Mouse (Mus musculus) neutrophil, adult 59 days (primary cell): Measurements from ENCODE around the gene Paqr7. TPM values are rescaled to one million over a fixed set of nuclear protein-coding genes. Genes with fewer than 3 reads are reported as not detected.

Experiments
- total RNA-seq, 2 experiments: library from RNA; stranded (reverse); gene quantifications; 1 replicate in 1 of 2; 2 replicates in 1 of 2; pipeline ENCODE4 v1.2.4; 2023

The Paqr7 gene
- 10 to 100 TPM; 31.3 to 32.0 TPM for total RNA-seq

DNA sequence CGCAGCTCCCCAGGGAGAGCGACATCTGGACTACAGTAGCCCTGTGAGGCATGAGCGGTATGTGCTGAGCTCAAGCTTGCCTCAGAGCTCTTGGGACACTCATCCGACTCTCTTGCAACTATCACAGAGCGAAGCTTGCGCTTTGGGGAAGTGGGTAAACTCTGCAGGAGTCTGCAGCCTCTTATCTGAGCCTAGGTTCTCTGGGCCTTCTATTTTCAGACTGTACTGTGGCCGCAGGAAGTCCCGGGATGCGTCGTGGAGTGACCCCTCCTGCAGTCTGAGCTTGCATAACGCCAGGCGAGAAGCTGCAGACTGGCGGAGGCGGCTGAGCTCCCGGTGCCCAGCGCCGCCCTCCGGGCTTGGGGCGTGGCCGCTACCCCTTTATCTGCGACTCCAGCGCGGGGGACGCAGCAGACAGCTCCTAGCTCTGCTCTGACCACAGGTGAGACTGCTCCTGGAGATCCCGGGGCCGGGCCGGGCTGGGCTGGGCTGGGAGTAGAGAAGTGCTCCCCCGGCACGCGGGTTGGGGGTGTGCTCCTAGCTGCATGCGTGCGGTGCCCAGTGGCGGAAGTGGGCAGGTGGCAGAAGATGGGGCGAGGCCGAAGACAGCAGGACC, at the start of gene Paqr7:
Gene Paqr7, plus strand, starts transcription at position 103 of the 616 bp plus-strand sequence.

DNA sequence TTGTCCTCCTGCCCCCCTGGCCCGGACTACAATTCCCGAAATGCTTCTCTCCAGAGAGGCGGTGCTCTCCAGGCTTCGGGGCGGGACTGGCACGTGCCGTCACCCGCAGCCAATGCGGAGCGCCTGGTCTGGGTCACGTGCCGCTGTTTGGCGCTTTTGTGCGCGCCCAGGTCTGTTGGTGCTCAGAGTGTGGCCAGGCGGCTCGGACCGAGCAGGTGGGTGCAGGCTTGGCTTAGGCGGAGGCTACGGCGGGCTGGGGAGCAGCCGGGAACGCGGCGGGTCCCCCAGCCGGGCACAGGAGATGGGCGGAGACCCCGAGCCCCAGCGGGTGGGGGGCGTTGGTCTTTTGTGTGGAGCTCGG, 28.3 kb upstream of the Paqr7 start, which contains the start of gene Stmn1:
Gene Stmn1, plus strand, starts transcription at position 106 of the 361 bp plus-strand sequence.

DNA sequence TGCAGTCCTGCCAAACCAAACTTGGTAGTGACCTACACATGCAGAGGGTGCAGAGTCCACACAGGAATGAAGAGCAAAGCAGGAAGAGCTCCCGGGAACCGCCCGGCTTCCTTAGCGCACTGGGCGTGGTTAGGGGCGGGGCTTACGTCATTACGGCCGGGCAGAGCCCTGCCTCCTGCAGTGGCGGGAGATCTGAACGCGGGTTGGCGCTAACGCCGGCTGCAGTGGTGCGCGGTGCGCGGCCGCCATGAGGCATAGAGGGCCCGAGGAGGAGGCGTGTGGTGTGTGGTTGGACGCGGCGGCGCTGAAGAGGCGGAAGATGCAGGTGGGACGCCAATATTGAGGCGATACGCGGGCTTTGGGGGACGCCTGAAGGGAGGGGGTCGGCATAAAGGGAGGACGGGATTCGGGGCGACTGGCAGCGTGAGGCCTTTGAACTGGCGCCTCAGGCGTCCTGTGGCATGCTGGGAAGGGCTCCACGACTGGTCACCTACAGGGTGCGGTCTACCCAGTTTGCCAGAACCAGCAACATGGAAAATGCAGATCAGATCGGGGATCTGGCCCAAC, 14.4 kb downstream of the Paqr7 start, which contains the start of gene Aunip:
Gene Aunip, plus strand, starts transcription at position 155 of the 567 bp plus-strand sequence.

DNA sequence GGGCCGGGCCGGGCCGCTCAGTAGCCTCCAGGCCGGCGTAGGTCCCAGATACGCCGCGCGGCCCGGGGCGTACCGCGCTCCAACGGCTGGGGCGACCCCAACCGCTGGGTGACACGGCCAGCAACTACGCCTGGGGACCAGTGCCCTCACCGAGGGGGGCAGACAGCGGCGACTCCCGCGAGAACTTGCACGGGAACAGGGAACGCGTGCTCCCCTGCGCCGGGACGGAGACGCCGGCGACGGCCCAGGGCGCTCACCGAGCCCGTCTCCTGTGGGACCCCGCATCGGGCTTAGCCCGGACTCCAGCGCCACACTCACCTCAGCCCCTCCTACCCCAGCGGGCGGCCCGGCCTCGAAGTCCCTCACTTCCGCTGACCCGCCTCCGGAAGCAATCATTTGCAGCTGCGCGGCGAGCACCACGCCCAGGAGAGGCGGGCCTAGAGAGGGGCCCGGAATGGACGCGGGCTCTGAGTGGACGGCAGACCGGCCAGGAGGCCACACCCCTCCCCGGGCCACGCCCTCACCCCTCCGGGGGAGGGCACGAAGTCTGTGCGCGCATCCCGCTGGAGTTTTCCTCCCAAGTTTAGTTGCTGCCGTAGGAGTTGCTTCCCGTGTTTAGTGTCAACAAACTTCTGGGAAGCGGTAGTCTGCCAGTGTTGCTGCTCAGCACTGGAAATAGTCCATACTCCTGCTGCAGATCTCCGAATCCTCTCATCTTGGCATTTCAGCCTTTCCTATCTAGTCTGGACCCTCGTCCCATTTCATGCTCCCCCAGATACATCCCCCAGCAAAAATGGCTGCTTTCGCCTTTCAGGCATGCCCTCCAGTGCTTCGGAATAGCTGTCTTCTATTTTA, 38.7 kb downstream of the Paqr7 start, which contains the start of gene Mtfr1l:
Gene Mtfr1l, minus strand, starts transcription at position 456 of the 855 bp plus-strand sequence.

GRCm38 (mm10) chr4:134551494-134552316, 55.2 kb downstream of the Paqr7 start, which contains the start of gene Selenon:
Gene Selenon, minus strand, starts transcription at chr4:134552166.

Other genes with a start within 250 kb of the Paqr7 start
- gene Gm30191, start 249.8 kb upstream of the Paqr7 start, total RNA-seq: not detected
- gene Grrp1, start 242.6 kb upstream of the Paqr7 start, total RNA-seq: not detected
- gene Pdik1l, start 208.8 kb upstream of the Paqr7 start, total RNA-seq: 10 to 100 TPM; 12.1 to 15.9 TPM
- gene Trim63, start 181.6 kb upstream of the Paqr7 start, total RNA-seq: not detected
- gene Slc30a2, start 153.5 kb upstream of the Paqr7 start, total RNA-seq: under 1 TPM in 1 of 2 experiments, not detected in 1; 0.51 TPM
- not detected for gene Extl1, start 112.8 kb upstream of the Paqr7 start, total RNA-seq
- gene Pafah2, start 100.4 kb upstream of the Paqr7 start, total RNA-seq: 10 to 100 TPM; 12.9 to 16.8 TPM
- gene Stmn1, start 28.4 kb upstream of the Paqr7 start, total RNA-seq: 100 to 1,000 TPM; 214 to 233 TPM
- 1 to 10 TPM; 4.7 to 6.8 TPM for gene Aunip, start 14.3 kb downstream of the Paqr7 start, total RNA-seq
- 10 to 100 TPM; 37.2 to 40.0 TPM for gene Mtfr1l, start 38.7 kb downstream of the Paqr7 start, total RNA-seq
- 100 to 1,000 TPM; 115 to 117 TPM for gene Selenon, start 55.5 kb downstream of the Paqr7 start, total RNA-seq
- 10 to 100 TPM; 33.2 to 36.2 TPM for gene Man1c1, start 207.6 kb downstream of the Paqr7 start, total RNA-seq